Mouse (Mus musculus): ENCODE results near the gene Ppp1r37.
"Not testable (repeated sequence)": the region's sequence is repeated elsewhere in the genome, so short reads cannot be mapped to it uniquely, and the experiment has no call there.

DNA sequence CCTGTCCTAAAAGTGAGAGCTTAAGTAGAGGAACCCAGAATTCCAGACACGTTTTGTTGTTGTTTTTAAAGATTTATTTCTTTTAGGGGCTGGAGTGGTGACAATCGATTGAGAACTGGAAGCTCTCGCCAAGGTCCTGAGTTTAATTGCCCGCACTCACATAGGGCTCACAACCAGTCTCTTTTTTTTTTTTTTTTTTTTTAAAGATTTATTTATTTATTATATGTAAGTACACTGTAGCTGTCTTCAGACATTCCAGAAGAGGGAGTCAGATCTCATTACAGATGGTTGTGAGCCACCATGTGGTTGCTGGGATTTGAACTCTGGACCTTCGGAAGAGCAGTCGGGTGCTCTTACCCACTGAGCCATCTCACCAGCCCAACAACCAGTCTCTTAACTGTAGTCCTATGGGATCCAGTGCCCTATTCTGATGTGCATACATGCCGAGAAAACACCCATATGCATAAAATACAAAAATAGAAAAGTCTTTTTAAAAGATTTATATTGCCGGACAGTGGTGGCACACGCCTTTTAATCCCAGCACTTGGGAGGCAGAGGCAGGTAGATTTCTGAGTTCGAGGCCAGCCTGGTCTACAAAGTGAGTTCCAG, 41.8 kb upstream of the Ppp1r37 start:
- TF ChIP-seq POLR2A (IDR thresholded peaks at IDR 0.05; ENCODE audit: borderline replicate concordance, low read depth, low read length); CTCF (IDR thresholded peaks at IDR 0.05; ENCODE audit: low read depth, low read length): not testable (repeated sequence)
